Mouse (Mus musculus): ENCODE data around the gene Nup210.

DNA sequence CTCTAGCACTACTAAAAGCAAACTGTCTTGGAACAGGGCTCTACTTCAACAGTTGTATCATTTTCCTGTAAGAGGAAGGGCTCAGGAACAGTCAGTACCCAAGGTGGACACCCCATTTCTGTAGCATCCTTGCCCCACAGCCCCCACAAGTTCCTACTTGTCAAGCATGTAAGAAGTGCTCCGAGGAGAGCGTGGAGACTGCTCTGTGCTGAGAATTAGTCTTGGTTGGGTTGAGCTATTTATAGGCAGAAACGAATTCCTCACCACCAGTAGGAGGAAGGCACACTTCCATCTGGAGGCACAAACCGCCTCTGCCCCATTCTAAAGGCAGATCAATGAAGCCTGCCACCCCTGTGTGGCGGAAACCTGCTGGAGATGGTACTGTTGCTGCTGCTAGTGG, 75.3 kb downstream of the Nup210 start:
- TF ChIP-seq CTCF (IDR thresholded peaks at IDR 0.05; ENCODE audit: extremely low read depth, insufficient read depth, insufficient read length, insufficient replicate concordance), result no peak
- no peak for TF ChIP-seq POLR2A (IDR thresholded peaks at IDR 0.05; ENCODE audit: low read depth, low read length)
